ENCODE assay signal across 10 mouse cellular contexts in genomic region chr11:68954408-68954807, GRCm38 (mm10). TPM values are rescaled to one million over a fixed set of nuclear protein-coding genes. Genes with fewer than 3 reads are reported as not detected.
DNase-seq lines count a peak whose midpoint lies in the region; ATAC-seq and TF ChIP-seq lines count a peak whose summit lies in the region.
"Had no signal": no experiment of that assay in that cellular context is flagged by ENCODE, and none has a peak within 500 bp of the region (broad histone marks: within the 10 kb centered on the region; RNA-seq: fewer than 3 reads in every experiment).

No protein-coding gene starts in this region.

- H3ac ChIP-seq in C2C12 (ENCODE audit: control insufficient read depth, insufficient read length, low read depth): peak overlapping the region; percentile 18

- peak overlapping the region; percentile 70 for H3K9ac ChIP-seq in heart, embryonic 14.5 days (ENCODE audit: low read length)
- H3K9ac ChIP-seq in liver, postnatal 0 days (replicated peaks): 0 out of 2 replicates have a peak overlapping the region, but pooled peaks have one; percentile 16

- no peak for TF ChIP-seq EP300 in liver, postnatal 0 days (IDR thresholded peaks at IDR 0.05; ENCODE audit: low read depth)

- H3K27me3 ChIP-seq in cerebellum, adult 2 months (ENCODE audit: control insufficient read depth, insufficient read depth, low read length): no peaks in the 10 kb centered on the region
- no peaks in the 10 kb centered on the region for H3K27me3 ChIP-seq in C2C12 (ENCODE audit: control insufficient read depth, insufficient read depth, insufficient read length)
- H3K27me3 ChIP-seq in heart, embryonic 14.5 days (ENCODE audit: control insufficient read depth, insufficient read depth, low read length): peaks cover 16% of the 10 kb centered on the region; the same call in 1 of the 2 replicates
- peaks cover 35% of the 10 kb centered on the region for H3K27me3 ChIP-seq in liver, postnatal 0 days (ENCODE audit: insufficient read depth, low read length)

- no peaks in the 10 kb centered on the region for H3K9me3 ChIP-seq in heart, embryonic 14.5 days (ENCODE audit: control insufficient read depth, low read length)
- H3K9me3 ChIP-seq in liver, postnatal 0 days (ENCODE audit: low read length): no peaks in the 10 kb centered on the region

- no peaks in the 10 kb centered on the region for H3K79me3 ChIP-seq in C2C12 (ENCODE audit: low read depth)

- no peak for TF ChIP-seq CTCF in cerebellum, adult 2 months (IDR thresholded peaks at IDR 0.05; ENCODE audit: borderline replicate concordance, insufficient read depth, low read depth, low read length)
- TF ChIP-seq CTCF in C2C12 (IDR thresholded peaks at IDR 0.05; ENCODE audit: control insufficient read depth, insufficient read depth, insufficient read length): no peak
- no peak for TF ChIP-seq CTCF in liver, postnatal 0 days (IDR thresholded peaks at IDR 0.05; ENCODE audit: low read depth)

- H3K4me1 ChIP-seq in cerebellum, adult 2 months (ENCODE audit: control insufficient read depth, insufficient read depth, low read length): peaks cover 3% of the 10 kb centered on the region; the same call in 1 of the 2 replicates
- peaks cover 6 to 17% of the 10 kb centered on the region in 2 experiments for H3K4me1 ChIP-seq in heart, embryonic 14.5 days (ENCODE audit: control insufficient read depth in 2 of 2, insufficient read depth in 2 of 2, low read length in 2 of 2)
- peaks cover 8% of the 10 kb centered on the region for H3K4me1 ChIP-seq in liver, postnatal 0 days (ENCODE audit: insufficient read depth)

- H3K79me2 ChIP-seq in C2C12 (ENCODE audit: control insufficient read depth, insufficient read depth): no peaks in the 10 kb centered on the region

- H3K27ac ChIP-seq in cerebellum, adult 2 months (ENCODE audit: insufficient read depth, low read length): no peak overlapping the region
- no peak overlapping the region for H3K27ac ChIP-seq in heart, embryonic 14.5 days (replicated peaks in 1 of 2; ENCODE audit: control insufficient read depth in 1 of 2, insufficient read depth in 1 of 2, low read depth in 2 of 2, low read length in 2 of 2)
- no peak overlapping the region for H3K27ac ChIP-seq in liver, postnatal 0 days (ENCODE audit: low read depth)

- WGBS in cerebellum, adult 2 months: 3% methylated on average over 17 of the region's 17 CpGs
- 2% methylated on average over 17 of the region's 17 CpGs for WGBS in heart, embryonic 14.5 days
- 3% methylated on average over 17 of the region's 17 CpGs for WGBS in liver, postnatal 0 days (ENCODE audit: insufficient replicate concordance)

- DNase-seq in cerebellum, adult 2 months: no peak
- DNase-seq in cerebellum, adult 8-10 months: no peak
- no peak for DNase-seq in liver, postnatal 0 days
- DNase-seq in urinary bladder, postnatal 36 days (ENCODE audit: low spot score in 2 of 2): no peak
- no peak for DNase-seq in layer of hippocampus, adult 9-11 months
- DNase-seq in natural killer cell, adult 2 months (ENCODE audit: low spot score in 2 of 2): no peak
- DNase-seq: thymus, adult 18-20 months had no signal

- no peaks in the 10 kb centered on the region for H3K36me3 ChIP-seq in C2C12 (ENCODE audit: control insufficient read depth, insufficient read depth)
- peaks cover 7% of the 10 kb centered on the region; the same call in 1 of the 2 replicates for H3K36me3 ChIP-seq in heart, embryonic 14.5 days (ENCODE audit: control insufficient read depth, insufficient read depth, low read length)
- no peaks in the 10 kb centered on the region for H3K36me3 ChIP-seq in liver, postnatal 0 days (replicated peaks; ENCODE audit: insufficient read depth, low read length)

- peak overlapping the region; percentile 87 for H3K4me2 ChIP-seq in heart, embryonic 14.5 days (ENCODE audit: low read length)
- H3K4me2 ChIP-seq in liver, postnatal 0 days (ENCODE audit: low read depth, low read length): peak overlapping the region; percentile 59

- ATAC-seq in heart, embryonic 14.5 days (ENCODE audit: insufficient number of reproducible peaks, insufficient read depth, low FRiP score, low read depth): no peak
- no peak for ATAC-seq in liver, postnatal 0 days

- peak overlapping the region; percentile 23 for H3K4me3 ChIP-seq in cerebellum, adult 2 months (replicated peaks; ENCODE audit: insufficient read depth, low read depth, low read length)
- no peak overlapping the region for H3K4me3 ChIP-seq in C2C12 (ENCODE audit: insufficient read depth, poor library complexity, severe bottlenecking)
- peak overlapping the region; percentile 40 to 46 for H3K4me3 ChIP-seq in heart, embryonic 14.5 days (ENCODE audit: control insufficient read depth in 1 of 2, insufficient read depth in 1 of 2, low read depth in 1 of 2, low read length in 2 of 2)
- H3K4me3 ChIP-seq in liver, postnatal 0 days (ENCODE audit: low read depth, low read length): peak overlapping the region; percentile 32
- H3K4me3 ChIP-seq: erythroblast, embryonic 14.5 days had no signal

- no peak for TF ChIP-seq POLR2A in cerebellum, adult 2 months (IDR thresholded peaks at IDR 0.05; ENCODE audit: borderline replicate concordance, insufficient read depth, low read length)

TF ChIP-seq in C2C12, 6 proteins besides CTCF, POLR2A, EP300 and RAD21:
- TF ChIP-seq MYOG (IDR thresholded peaks at IDR 0.05; ENCODE audit: control insufficient read depth, extremely low read depth, insufficient read length) (no peak), MYOD1 (IDR thresholded peaks at IDR 0.05; ENCODE audit: control insufficient read depth, insufficient read length, low read depth) (no peak), MAX (IDR thresholded peaks at IDR 0.05) (no peak), USF1 (IDR thresholded peaks at IDR 0.05; ENCODE audit: low read depth) (no peak), FOSL1 (IDR thresholded peaks at IDR 0.05; ENCODE audit: insufficient read depth, low read length, poor library complexity, severe bottlenecking) (no peak), CEBPB (IDR thresholded peaks at IDR 0.05; ENCODE audit: low read depth) (no peak)

RNA-seq across cellular contexts. Expression of gene Arhgef15, which starts 2.9 kb away (rescaled TPM):
- polyA plus RNA-seq in cerebellum, adult 2 months (2012; rRNA removed): 33.0 and 34.7 TPM in 2 replicates
- 0.25 TPM for polyA plus RNA-seq in C2C12 (2012; fragmentation: generic; extraction: Trizol)
- 10.7 and 10.8 TPM in 2 replicates for polyA plus RNA-seq in heart, embryonic 14.5 days (2014; fragmentation: Nextera tagmentation; extraction: Ambion mirVana)
- polyA plus RNA-seq in liver, postnatal 0 days (2015; fragmentation: Nextera tagmentation; extraction: Ambion mirVana): 1.8 TPM in 2 replicates
- polyA plus RNA-seq: erythroblast, embryonic 14.5 days had no signal

RNA-seq across cellular contexts. Expression of gene Slc25a35, which starts 13.5 kb away (rescaled TPM):
- 11.5 and 12.1 TPM in 2 replicates for polyA plus RNA-seq in cerebellum, adult 2 months (2012; rRNA removed)
- 0.88 TPM for polyA plus RNA-seq in C2C12 (2012; fragmentation: generic; extraction: Trizol)
- 1.1 and 1.2 TPM in 2 replicates for polyA plus RNA-seq in heart, embryonic 14.5 days (2014; fragmentation: Nextera tagmentation; extraction: Ambion mirVana)
- polyA plus RNA-seq in liver, postnatal 0 days (2015; fragmentation: Nextera tagmentation; extraction: Ambion mirVana): 0.60 and 0.94 TPM in 2 replicates
- polyA plus RNA-seq: erythroblast, embryonic 14.5 days had no signal

RNA-seq across cellular contexts. Expression of gene Rangrf, which starts 20.6 kb away (rescaled TPM):
- polyA plus RNA-seq in cerebellum, adult 2 months (2012; rRNA removed): 54.4 and 55.5 TPM in 2 replicates
- polyA plus RNA-seq in C2C12 (2012; fragmentation: generic; extraction: Trizol): 76.2 TPM
- 68.8 and 71.8 TPM in 2 replicates for polyA plus RNA-seq in heart, embryonic 14.5 days (2014; fragmentation: Nextera tagmentation; extraction: Ambion mirVana)
- polyA plus RNA-seq in liver, postnatal 0 days (2015; fragmentation: Nextera tagmentation; extraction: Ambion mirVana): 9.4 and 11.2 TPM in 2 replicates

RNA-seq across cellular contexts. Expression of gene Odf4, which starts 27.5 kb away (rescaled TPM):
- polyA plus RNA-seq in cerebellum, adult 2 months (2012; rRNA removed): 1.0 and 1.1 TPM in 2 replicates
- polyA plus RNA-seq in C2C12 (2012; fragmentation: generic; extraction: Trizol): not detected
- polyA plus RNA-seq in heart, embryonic 14.5 days (2014; fragmentation: Nextera tagmentation; extraction: Ambion mirVana): not detected in 2 replicates
- polyA plus RNA-seq in liver, postnatal 0 days (2015; fragmentation: Nextera tagmentation; extraction: Ambion mirVana): not detected in 2 replicates
- polyA plus RNA-seq: erythroblast, embryonic 14.5 days had no signal

RNA-seq across cellular contexts. Expression of gene Rpl26, which starts 53.0 kb away (rescaled TPM):
- polyA plus RNA-seq in cerebellum, adult 2 months (2012; rRNA removed): 1,554 and 1,707 TPM in 2 replicates
- polyA plus RNA-seq in C2C12 (2012; fragmentation: generic; extraction: Trizol): 625 TPM
- polyA plus RNA-seq in heart, embryonic 14.5 days (2014; fragmentation: Nextera tagmentation; extraction: Ambion mirVana): 669 and 732 TPM in 2 replicates
- 531 and 540 TPM in 2 replicates for polyA plus RNA-seq in liver, postnatal 0 days (2015; fragmentation: Nextera tagmentation; extraction: Ambion mirVana)
